Mouse (Mus musculus): ENCODE results near the gene Tgm5. TPM values are rescaled to one million over a fixed set of nuclear protein-coding genes. Genes with fewer than 3 reads are reported as not detected.

The Tgm5 gene
- total RNA-seq, 4 experiments from 2014 or later, result not detected

Other genes with a start within 250 kb of the Tgm5 start
- 10 to 100 TPM; 23.6 to 33.2 (median 27.9) TPM for gene Cdan1, start 235.7 kb downstream of the Tgm5 start, total RNA-seq (2022)
- gene Ttbk2, start 235.2 kb downstream of the Tgm5 start, total RNA-seq (2022), result 100 to 1,000 TPM in 1 of 4 experiments, 10 to 100 TPM in 3; 80.3 to 100 (median 90.6) TPM
- gene Ubr1, start 115.1 kb downstream of the Tgm5 start, total RNA-seq (2022), result 10 to 100 TPM; 40.6 to 46.5 (median 44.4) TPM
- gene Tmem62, start 108.8 kb downstream of the Tgm5 start, total RNA-seq (2022), result 10 to 100 TPM; 22.7 to 30.4 (median 25.3) TPM
- 10 to 100 TPM; 56.9 to 60.5 (median 59.9) TPM for gene Ccndbp1, start 77.4 kb downstream of the Tgm5 start, total RNA-seq (2022)
- not detected for gene Epb42, start 48.8 kb downstream of the Tgm5 start, total RNA-seq (2022)
- gene Tgm7, start 24.0 kb upstream of the Tgm5 start, total RNA-seq (2022), result under 1 TPM in 2 of 4 experiments, not detected in 2; 0.30 to 0.35 TPM
- gene Adal, start 54.6 kb upstream of the Tgm5 start, total RNA-seq (2022), result 10 to 100 TPM; 17.6 to 19.9 (median 18.6) TPM
- 1 to 10 TPM; 7.1 to 9.8 (median 7.4) TPM for gene Lcmt2, start 54.8 kb upstream of the Tgm5 start, total RNA-seq (2022)
- gene Tubgcp4, start 84.8 kb upstream of the Tgm5 start, total RNA-seq (2022), result 10 to 100 TPM; 34.4 to 39.3 (median 34.7) TPM
- gene Zscan29, start 85.3 kb upstream of the Tgm5 start, total RNA-seq (2022), result 1 to 10 TPM; 4.9 to 6.5 (median 6.0) TPM
- 100 to 1,000 TPM; 139 to 154 (median 147) TPM for gene Trp53bp1, start 185.6 kb upstream of the Tgm5 start, total RNA-seq (2022)
- 100 to 1,000 TPM; 617 to 748 (median 671) TPM for gene Map1a, start 203.8 kb upstream of the Tgm5 start, total RNA-seq (2022)

Data from left cerebral cortex, adult 8-10 months (tissue).